Mouse (Mus musculus) midbrain, embryonic 11.5 days (tissue): ENCODE data around the gene Colgalt1. TPM values are rescaled to one million over a fixed set of nuclear protein-coding genes. Genes with fewer than 3 reads are reported as not detected.
A peak's percentile ranks its signal among the peaks of the same experiment; 100 is the strongest.

ENCODE experiments used
- ATAC-seq: fragments of 200-750 bp; cut with Nextera tagmentation; 2 replicates; pipeline ENCODE4 v1.8.0; 2017; ENCODE audit warnings: moderate TSS enrichment, moderate library complexity; ENCODE audit not compliant: low FRiP score
- DNase-seq: peaks from one replicate; pipeline ENCODE4 v3.0.0; 2015; ENCODE audit warnings: low spot score; ENCODE audit errors: missing footprints
- H3K27ac ChIP-seq: fragments of 300-500 bp; sonication (generic); 2 replicates; pipeline ENCODE4 v1.5.1; 2014; ENCODE audit warnings: low read depth, low read length
- H3K27me3 ChIP-seq: fragments of 300-500 bp; sonication (generic); 2 replicates; pipeline ENCODE4 v1.6.1; 2014; ENCODE audit warnings: mild to moderate bottlenecking, low read length, moderate library complexity, mixed read lengths; ENCODE audit not compliant: control insufficient read depth, insufficient read depth
- H3K36me3 ChIP-seq: fragments of 300-500 bp; sonication (generic); 2 replicates; pipeline ENCODE4 v1.6.1; 2014; ENCODE audit warnings: mild to moderate bottlenecking, low read length, moderate library complexity, mixed read lengths; ENCODE audit not compliant: control insufficient read depth, insufficient read depth
- H3K4me1 ChIP-seq: fragments of 300-500 bp; sonication (generic); 2 replicates; pipeline ENCODE4 v1.6.1; 2014; ENCODE audit warnings: low read length; ENCODE audit not compliant: control insufficient read depth, insufficient read depth
- H3K4me2 ChIP-seq: fragments of 300-500 bp; sonication (generic); 2 replicates; pipeline ENCODE4 v1.6.1; 2014; ENCODE audit warnings: mild to moderate bottlenecking, moderate library complexity
- H3K4me3 ChIP-seq: fragments of 300-500 bp; sonication (generic); 2 replicates; pipeline ENCODE4 v1.5.1; 2014; ENCODE audit warnings: low read depth, low read length
- H3K9ac ChIP-seq: fragments of 300-500 bp; sonication (generic); 2 replicates; pipeline ENCODE4 v1.6.1; 2014; ENCODE audit warnings: low read length
- H3K9me3 ChIP-seq: fragments of 300-500 bp; sonication (generic); 2 replicates; pipeline ENCODE4 v1.6.1; 2016; ENCODE audit warnings: low read length; ENCODE audit not compliant: control insufficient read depth
- WGBS: fragments of 180-500 bp; shearing (Covaris S2); extraction: QIAGEN DNeasy Blood & Tissue Kit; methylation state at CpG from one replicate; pipeline ENCODE4 v1.1.7; 2014; 5-methylcytosine and 5-hydroxymethylcytosine counted together
- polyA plus RNA-seq: library from polyadenylated mRNA; unstranded; fragments of >200 nt; fragmentation: Nextera tagmentation; extraction: Ambion mirVana; gene quantifications from 2 replicates; pipeline ENCODE4 v1.2.1, GENCODE M21; 2014

Gene Colgalt1
- polyA plus RNA-seq, 1 experiment from 2014 or later = 42.8 TPM

DNA sequence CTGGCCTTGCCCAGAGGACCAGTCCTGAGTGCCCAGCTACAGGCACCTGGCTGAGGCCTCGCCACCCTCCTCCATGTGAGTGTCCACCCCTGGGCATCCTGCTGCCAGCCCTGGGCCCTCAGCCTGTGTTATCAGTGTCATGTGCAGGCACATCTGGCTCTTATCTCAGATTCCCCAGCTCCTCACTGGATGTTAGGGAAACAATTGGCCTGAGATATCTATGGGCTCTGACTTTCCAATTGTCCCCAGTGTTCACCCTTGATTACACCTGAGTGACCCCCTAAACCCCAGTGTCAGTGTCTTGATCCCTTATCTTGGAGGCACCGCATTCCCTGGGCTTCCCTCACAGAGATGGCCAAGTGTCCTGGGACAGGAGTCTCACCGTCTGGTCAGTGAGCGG, 28.5 kb downstream of the Colgalt1 start:
- ATAC-seq = no peak
- WGBS = 87% methylated on average over 4 of the region's 4 CpGs
- Histone ChIP-seq H3K36me3 (no peaks in the 10 kb centered on the region), H3K4me2 (no peak overlapping the region), H3K4me3 (no peak overlapping the region), H3K4me1 (no peaks in the 10 kb centered on the region), H3K27me3 (peaks cover 4% of the 10 kb centered on the region; the same call in 1 of the 2 replicates), H3K9me3 (no peaks in the 10 kb centered on the region), H3K9ac (no peak overlapping the region), H3K27ac (no peak overlapping the region)
- DNase-seq = no peak

DNA sequence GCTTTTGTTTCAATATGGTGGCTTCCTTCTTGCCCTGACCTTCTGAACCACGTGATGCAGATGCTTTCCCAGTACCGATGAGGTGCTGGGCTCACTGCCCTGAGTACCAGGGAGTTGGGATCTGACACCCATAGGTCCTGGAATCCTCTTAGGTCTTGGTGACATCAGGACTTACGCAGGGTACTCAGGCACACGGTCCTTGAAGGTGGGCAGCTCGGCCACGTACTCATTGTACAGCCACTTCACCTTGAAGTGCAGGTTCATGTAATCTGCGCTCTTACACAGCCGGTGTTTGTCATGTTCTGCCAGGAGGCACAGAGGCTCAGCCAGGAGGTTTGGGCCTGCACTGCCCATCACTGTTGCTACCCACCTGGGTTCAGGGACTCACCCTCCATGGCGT, 34.7 kb downstream of the Colgalt1 start:
- no peaks in the 10 kb centered on the region for H3K36me3 ChIP-seq
- H3K27me3 ChIP-seq = no peaks in the 10 kb centered on the region
- H3K4me2 ChIP-seq = no peak overlapping the region
- H3K4me1 ChIP-seq = no peaks in the 10 kb centered on the region
- H3K4me3 ChIP-seq = no peak overlapping the region
- H3K27ac ChIP-seq = no peak overlapping the region
- ATAC-seq (no peak), DNase-seq (no peak)
- H3K9me3 ChIP-seq = no peaks in the 10 kb centered on the region
- 84% methylated on average over 9 of the region's 9 CpGs for WGBS
- no peak overlapping the region for H3K9ac ChIP-seq

DNA sequence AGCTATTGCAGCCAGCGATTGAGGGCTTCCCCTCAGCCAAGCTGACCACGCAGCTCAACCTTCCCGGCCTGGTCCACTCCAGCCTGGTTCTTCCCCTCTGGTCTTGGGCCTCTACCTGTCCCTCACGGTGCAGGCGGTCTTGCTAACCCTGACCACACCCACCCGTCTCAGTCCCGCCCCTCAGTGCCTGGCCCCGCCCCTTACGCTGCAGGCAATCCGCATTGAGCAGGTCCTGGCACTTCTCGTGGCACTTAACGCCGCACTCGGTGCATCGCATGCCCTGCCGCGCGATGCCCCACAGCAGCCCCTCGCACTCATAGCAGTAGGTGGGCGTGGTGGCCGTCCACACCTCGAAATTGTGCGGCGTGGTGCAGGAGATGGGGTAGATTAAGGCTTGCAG, 43.8 kb downstream of the Colgalt1 start:
- Histone ChIP-seq H3K9ac (0 out of 2 replicates have a peak overlapping the region, but pooled peaks have one; percentile 20), H3K4me3 (no peak overlapping the region), H3K4me1 (no peaks in the 10 kb centered on the region), H3K9me3 (no peaks in the 10 kb centered on the region), H3K4me2 (peak overlapping the region; percentile 42; the same call in 1 of the 2 replicates), H3K27me3 (peaks cover 40% of the 10 kb centered on the region), H3K27ac (no peak overlapping the region), H3K36me3 (no peaks in the 10 kb centered on the region)
- WGBS = 3% methylated on average over 24 of the region's 24 CpGs
- DNase-seq = peak; percentile 88
- peak; percentile 49; the same call in 1 of the 2 replicates for ATAC-seq

DNA sequence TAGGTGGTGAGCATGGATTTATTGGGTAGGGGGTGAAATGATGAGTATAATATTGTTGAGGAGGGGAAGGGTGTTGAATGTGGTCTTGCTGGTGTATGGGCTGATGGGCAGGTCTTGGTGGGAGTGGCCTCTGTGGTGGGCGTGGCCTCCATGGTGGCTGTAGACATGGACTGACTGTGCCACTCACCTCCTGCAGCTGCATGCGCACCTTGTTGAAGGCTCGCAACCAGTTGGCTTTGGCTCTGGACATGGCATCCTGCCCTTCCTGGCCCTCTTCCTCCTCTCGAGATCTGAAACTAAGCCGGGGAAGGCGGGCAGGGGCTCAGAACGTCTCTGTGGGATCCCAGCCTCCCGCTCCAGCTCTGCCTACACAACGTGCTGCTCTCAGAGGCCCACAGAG, 47.0 kb downstream of the Colgalt1 start:
- H3K4me3 ChIP-seq = no peak overlapping the region
- no peak overlapping the region for H3K9ac ChIP-seq
- 19% methylated on average over 8 of the region's 9 CpGs for WGBS
- H3K36me3 ChIP-seq = no peaks in the 10 kb centered on the region
- H3K27ac ChIP-seq = no peak overlapping the region
- no peaks in the 10 kb centered on the region for H3K4me1 ChIP-seq
- H3K4me2 ChIP-seq = no peak overlapping the region
- peak; percentile 72 for DNase-seq
- H3K27me3 ChIP-seq = peaks cover 53% of the 10 kb centered on the region
- ATAC-seq = no peak
- H3K9me3 ChIP-seq = no peaks in the 10 kb centered on the region

DNA sequence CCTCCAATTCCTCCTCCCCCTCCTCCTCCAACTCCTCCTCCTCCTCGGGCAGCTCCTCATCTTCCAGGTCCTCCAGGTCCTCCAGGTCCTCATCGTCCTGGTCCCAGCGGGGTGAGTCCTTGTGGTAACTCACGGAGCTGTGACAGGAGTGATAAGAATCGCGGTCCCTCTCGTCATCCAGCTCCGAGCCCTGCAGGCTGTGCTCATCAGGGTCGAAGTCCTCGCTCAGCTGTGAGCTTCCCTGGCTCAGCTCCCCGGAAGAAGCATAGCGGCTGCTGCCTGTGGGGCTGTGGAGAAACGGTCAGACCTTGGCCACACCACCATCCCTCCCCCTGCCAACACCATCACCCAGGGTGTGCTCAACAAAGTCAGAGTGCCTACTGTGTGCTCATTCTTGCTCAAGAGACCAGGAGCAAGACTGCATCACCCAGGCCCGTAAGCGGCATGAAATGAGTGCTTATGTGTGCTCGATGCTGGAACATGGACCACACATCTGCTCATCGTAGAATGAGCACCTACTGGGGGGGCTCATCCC, 47.8 kb downstream of the Colgalt1 start:
- ATAC-seq (no peak), DNase-seq (peak; percentile 81)
- peaks cover 53% of the 10 kb centered on the region for H3K27me3 ChIP-seq
- no peaks in the 10 kb centered on the region for H3K36me3 ChIP-seq
- no peak overlapping the region for H3K27ac ChIP-seq
- H3K4me2 ChIP-seq = no peak overlapping the region
- no peak overlapping the region for H3K4me3 ChIP-seq
- no peaks in the 10 kb centered on the region for H3K9me3 ChIP-seq
- H3K9ac ChIP-seq = no peak overlapping the region
- WGBS = 35% methylated on average over 17 of the region's 17 CpGs
- H3K4me1 ChIP-seq = no peaks in the 10 kb centered on the region

DNA sequence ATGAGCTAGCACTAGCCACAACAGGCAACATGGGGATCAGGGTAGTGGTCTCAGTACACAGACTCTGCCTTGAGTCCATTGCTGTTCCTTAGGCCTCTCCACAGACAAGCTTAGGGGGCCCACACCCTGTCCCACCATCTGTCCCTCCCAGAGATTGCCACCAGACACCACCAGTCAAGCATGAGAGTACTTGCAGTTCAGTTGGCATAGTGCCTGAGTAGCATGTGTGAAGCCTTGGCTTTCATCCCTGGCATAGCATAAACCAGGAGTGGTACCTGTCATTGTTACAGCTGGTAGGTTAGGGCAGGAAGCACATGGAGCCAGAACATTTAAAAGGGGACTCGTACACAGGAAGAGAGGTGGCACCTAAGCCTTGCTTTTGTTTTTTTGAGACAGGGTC, 49.0 kb downstream of the Colgalt1 start:
- ATAC-seq = no peak
- H3K4me2 ChIP-seq = no peak overlapping the region
- peak; percentile 70 for DNase-seq
- H3K36me3 ChIP-seq = no peaks in the 10 kb centered on the region
- no peak overlapping the region for H3K9ac ChIP-seq
- WGBS = 64% methylated on average over 1 of the region's 1 CpGs
- H3K27me3 ChIP-seq = peaks cover 46% of the 10 kb centered on the region
- no peaks in the 10 kb centered on the region for H3K9me3 ChIP-seq
- no peaks in the 10 kb centered on the region for H3K4me1 ChIP-seq
- no peak overlapping the region for H3K4me3 ChIP-seq
- no peak overlapping the region for H3K27ac ChIP-seq

DNA sequence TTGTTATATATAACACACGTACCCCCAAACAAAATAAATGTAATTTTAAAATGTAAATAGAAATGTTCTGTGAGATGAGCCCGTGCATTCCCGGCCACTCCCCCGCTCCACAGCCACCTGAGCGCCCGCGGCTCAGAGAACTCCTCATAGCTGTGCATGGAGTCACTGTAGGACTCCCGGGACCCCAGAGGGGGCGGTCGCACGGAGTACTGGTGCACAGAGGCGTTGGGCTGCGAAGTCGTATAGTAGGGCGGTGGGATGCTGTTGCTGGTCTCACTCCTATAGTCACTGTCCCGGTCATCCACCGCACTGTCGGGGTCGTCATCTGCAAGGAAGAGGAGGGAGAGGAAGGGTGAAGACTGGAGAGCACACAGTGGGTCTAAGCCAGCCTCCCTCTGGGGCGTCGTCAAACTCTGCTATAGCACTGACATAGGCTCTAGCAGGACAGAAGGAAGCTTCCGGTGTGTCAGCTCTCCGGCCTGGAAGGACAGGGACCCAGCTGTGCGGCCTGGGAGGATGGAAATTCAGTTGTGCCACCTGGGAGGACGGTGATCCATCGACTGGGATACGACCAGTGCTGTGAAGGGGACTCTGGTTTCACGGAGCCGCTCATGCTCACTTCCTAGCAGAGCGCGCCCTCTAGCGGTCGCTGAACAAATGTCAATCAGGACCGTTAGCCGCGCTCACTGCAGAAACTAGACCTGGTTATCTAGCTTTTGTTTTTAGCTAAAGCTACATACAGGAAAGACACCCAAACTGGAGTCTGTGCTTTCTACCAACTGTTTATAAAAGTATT, 49.7 kb downstream of the Colgalt1 start:
- Histone ChIP-seq H3K4me2 (no peak overlapping the region), H3K27me3 (peaks cover 38% of the 10 kb centered on the region), H3K9me3 (no peaks in the 10 kb centered on the region), H3K4me3 (no peak overlapping the region), H3K36me3 (no peaks in the 10 kb centered on the region), H3K4me1 (peaks cover 6% of the 10 kb centered on the region), H3K9ac (no peak overlapping the region), H3K27ac (no peak overlapping the region)
- ATAC-seq (peak; percentile 47), DNase-seq (peak; percentile 97)
- WGBS = 9% methylated on average over 36 of the region's 36 CpGs

DNA sequence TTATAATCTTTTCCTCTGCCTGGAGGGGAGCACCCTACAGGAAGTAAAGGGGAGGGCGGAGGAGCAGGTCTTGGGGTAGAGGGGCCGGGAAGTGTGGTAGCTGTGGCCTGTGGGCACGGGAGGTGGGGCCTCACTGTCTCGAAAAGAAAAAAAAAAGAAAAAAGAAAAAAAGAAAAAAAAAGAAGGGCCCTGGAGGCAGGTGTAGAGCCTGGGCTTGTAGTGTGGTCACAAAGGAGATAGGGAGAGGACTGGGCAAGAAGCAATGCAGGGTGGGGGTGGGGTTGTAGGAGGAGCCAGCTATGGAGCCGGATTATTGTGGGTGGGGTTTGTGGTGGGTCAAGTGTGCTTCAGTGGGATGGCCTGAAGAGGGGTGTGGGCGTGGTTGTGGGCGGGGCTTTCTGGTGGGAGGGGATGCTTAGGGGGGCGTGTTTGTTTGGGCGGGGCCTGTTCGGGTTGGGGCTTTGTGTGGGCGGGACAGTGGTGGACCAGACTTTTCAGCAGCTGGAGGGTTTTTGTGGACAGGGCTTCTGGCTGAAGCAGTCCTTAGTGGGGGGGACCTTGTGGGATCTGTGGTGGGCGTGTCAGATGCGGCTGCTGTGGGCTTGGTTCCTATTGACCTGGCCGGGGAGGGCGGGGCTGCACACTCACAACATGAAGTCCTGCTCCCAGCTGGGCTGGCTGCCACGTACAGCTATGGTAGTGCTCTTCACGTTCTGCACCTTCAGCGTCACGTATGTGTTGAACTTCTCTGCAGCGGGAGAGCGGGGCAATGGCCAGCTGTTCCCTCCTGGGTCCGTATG, 54.7 kb downstream of the Colgalt1 start:
- peak overlapping the region; percentile 2; the same call in 1 of the 2 replicates for H3K9ac ChIP-seq

DNA sequence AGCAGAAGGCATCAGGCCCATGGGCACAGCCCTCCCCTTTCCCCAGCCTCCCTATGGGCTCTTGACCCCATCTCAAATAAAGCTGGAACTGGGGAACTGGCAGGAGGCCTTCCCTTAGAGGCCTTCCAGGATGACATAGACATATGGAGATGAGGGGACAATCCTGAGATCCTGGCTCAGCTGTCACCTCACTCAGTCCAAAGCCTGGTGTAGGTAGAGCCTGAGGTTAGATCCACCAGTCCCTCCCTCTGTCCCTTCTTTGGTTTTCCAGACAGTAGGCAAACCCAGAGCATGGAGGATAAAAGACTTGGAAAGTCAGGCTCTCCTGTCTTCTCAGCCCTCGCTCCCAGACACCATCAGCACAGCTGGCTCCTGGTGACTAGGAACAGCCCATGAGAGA, 56.1 kb downstream of the Colgalt1 start:
- ATAC-seq = no peak

More for the DNA sequence above, 54.7 kb downstream of the Colgalt1 start:
- H3K27ac ChIP-seq = no peak overlapping the region
- peak overlapping the region; percentile 13 for H3K4me3 ChIP-seq
- H3K4me2 ChIP-seq = peak overlapping the region; percentile 37
- peak; percentile 98 for DNase-seq
- H3K9me3 ChIP-seq = no peaks in the 10 kb centered on the region
- H3K27me3 ChIP-seq = peaks cover 10% of the 10 kb centered on the region; the same call in 1 of the 2 replicates
- peak; percentile 77 for ATAC-seq
- H3K36me3 ChIP-seq = no peaks in the 10 kb centered on the region
- WGBS = 4% methylated on average over 22 of the region's 22 CpGs
- peaks cover 20% of the 10 kb centered on the region for H3K4me1 ChIP-seq

More for the DNA sequence above, 56.1 kb downstream of the Colgalt1 start:
- H3K27me3 ChIP-seq = peaks cover 6% of the 10 kb centered on the region; the same call in 1 of the 2 replicates
- WGBS = 30% methylated on average over 1 of the region's 1 CpGs
- DNase-seq = peak; percentile 49
- no peak overlapping the region for H3K4me3 ChIP-seq
- no peaks in the 10 kb centered on the region for H3K36me3 ChIP-seq
- no peak overlapping the region for H3K27ac ChIP-seq
- no peak overlapping the region for H3K4me2 ChIP-seq
- no peak overlapping the region for H3K9ac ChIP-seq
- peaks cover 27% of the 10 kb centered on the region for H3K4me1 ChIP-seq
- no peaks in the 10 kb centered on the region for H3K9me3 ChIP-seq
